ENCODE assay signal across 8 mouse cellular contexts in the genomic region with DNA sequence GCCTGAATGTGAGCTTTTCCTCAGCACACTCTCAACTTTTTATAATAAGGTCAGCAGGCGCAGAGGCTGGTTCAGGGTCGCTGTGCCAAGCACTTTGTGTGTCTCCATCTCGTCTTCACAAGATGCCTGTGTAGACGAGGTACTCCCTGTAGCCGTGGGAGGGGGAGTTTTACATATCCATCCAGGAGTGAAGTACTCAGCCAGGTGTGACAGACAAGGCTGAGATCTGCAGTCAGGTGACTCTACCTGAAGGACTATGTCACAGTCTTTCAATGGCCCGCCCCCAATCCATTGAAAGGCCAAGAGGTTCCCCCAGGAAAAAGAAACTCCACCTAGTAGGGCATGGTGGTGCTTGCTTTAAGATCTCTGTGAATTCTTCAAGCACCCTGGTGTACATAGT. TPM values are rescaled to one million over a fixed set of nuclear protein-coding genes. Genes with fewer than 3 reads are reported as not detected.
DNase-seq lines count a peak whose midpoint lies in the region; ATAC-seq lines count a peak whose summit lies in the region.

No protein-coding gene starts in this region.

- H3K4me3 ChIP-seq in heart, embryonic 10.5 days = peak overlapping the region; percentile 74
- no peak overlapping the region for H3K4me3 ChIP-seq in forebrain, embryonic 15.5 days
- peak overlapping the region; percentile 69 for H3K4me3 ChIP-seq in liver, embryonic 16.5 days (ENCODE audit: low read depth, low read length)

- H3K36me3 ChIP-seq in heart, embryonic 10.5 days = peaks cover 4% of the 10 kb centered on the region; the same call in 1 of the 2 replicates
- H3K36me3 ChIP-seq in forebrain, embryonic 15.5 days = no peaks in the 10 kb centered on the region
- H3K36me3 ChIP-seq in liver, embryonic 16.5 days (ENCODE audit: control insufficient read depth, insufficient read depth) = no peaks in the 10 kb centered on the region

- no peaks in the 10 kb centered on the region for H3K27me3 ChIP-seq in heart, embryonic 10.5 days (ENCODE audit: insufficient read depth, poor library complexity, severe bottlenecking)
- no peaks in the 10 kb centered on the region for H3K27me3 ChIP-seq in forebrain, embryonic 15.5 days
- no peaks in the 10 kb centered on the region for H3K27me3 ChIP-seq in liver, embryonic 16.5 days (ENCODE audit: control insufficient read depth, insufficient read depth, low read depth, low read length)

- 69% methylated on average over 6 of the region's 6 CpGs for WGBS in heart, embryonic 10.5 days
- 73% methylated on average over 6 of the region's 6 CpGs for WGBS in forebrain, embryonic 15.5 days
- WGBS in liver, embryonic 16.5 days (ENCODE audit: insufficient replicate concordance) = 60% methylated on average over 6 of the region's 6 CpGs

- intact Hi-C loops in heart, postnatal 25 days (cut with DNase I) = loop anchor here (5.0 kb wide), 3 partner anchors 39 to 504 kb away; no protein-coding TSS in a partner anchor

- no peak overlapping the region for H3K9ac ChIP-seq in forebrain, embryonic 15.5 days (replicated peaks)
- H3K9ac ChIP-seq in liver, embryonic 16.5 days (ENCODE audit: low read depth, low read length) = peak overlapping the region; percentile 63; the same call in 1 of the 2 replicates

- H3K27ac ChIP-seq in heart, embryonic 10.5 days = peak overlapping the region; percentile 91
- no peak overlapping the region for H3K27ac ChIP-seq in forebrain, embryonic 15.5 days (replicated peaks)
- H3K27ac ChIP-seq in liver, embryonic 16.5 days (ENCODE audit: low read length) = no peak overlapping the region

- H3K4me1 ChIP-seq in heart, embryonic 10.5 days = peaks cover 18% of the 10 kb centered on the region
- H3K4me1 ChIP-seq in forebrain, embryonic 15.5 days = peaks cover 11% of the 10 kb centered on the region
- peaks cover 10% of the 10 kb centered on the region for H3K4me1 ChIP-seq in liver, embryonic 16.5 days (ENCODE audit: control insufficient read depth, low read depth, low read length)

- no peaks in the 10 kb centered on the region for H3K9me3 ChIP-seq in heart, embryonic 10.5 days
- H3K9me3 ChIP-seq in forebrain, embryonic 15.5 days = no peaks in the 10 kb centered on the region
- H3K9me3 ChIP-seq in liver, embryonic 16.5 days (replicated peaks; ENCODE audit: control insufficient read depth, low read length) = no peaks in the 10 kb centered on the region

- H3K4me2 ChIP-seq in forebrain, embryonic 15.5 days (replicated peaks) = 0 out of 2 replicates have a peak overlapping the region, but pooled peaks have one; percentile 40
- H3K4me2 ChIP-seq in liver, embryonic 16.5 days (ENCODE audit: low read depth, low read length) = peak overlapping the region; percentile 72

- DNase-seq in heart, embryonic 10.5 days (ENCODE audit: low spot score) = no peak
- DNase-seq in heart, postnatal 25 days (ENCODE audit: low spot score) = no peak
- no peak for DNase-seq in Muller cell, postnatal 12 days (ENCODE audit: inconsistent ontology term)
- no peak for DNase-seq in left cerebral cortex, adult 18-20 months (ENCODE audit: low spot score in 2 of 2)
- DNase-seq in retina, postnatal 1 day = no peak

- ATAC-seq in CD4-positive, CD25-positive, alpha-beta regulatory T cell, adult 4 months = peak; percentile 16
- no peak for ATAC-seq in forebrain, embryonic 15.5 days (replicated peaks)
- ATAC-seq in liver, embryonic 16.5 days (ENCODE audit: low read depth) = no peak

RNA-seq across cellular contexts. Expression of gene Nenf, which starts 4.8 kb away (rescaled TPM):
- polyA plus RNA-seq in heart, embryonic 10.5 days (2016; fragmentation: Nextera tagmentation; extraction: Ambion mirVana) = 78.2 and 78.6 TPM in 2 replicates
- total RNA-seq in heart, postnatal 25 days (2021) = 100 to 1,000 TPM in 1 of 2 experiments, 10 to 100 TPM in 1; 98.8 to 102 TPM
- polyA plus RNA-seq in CD4-positive, CD25-positive, alpha-beta regulatory T cell, adult 4 months (2017; shearing (Covaris generic)) = 1 to 10 TPM in 1 of 2 experiments, not detected in 1; 1.5 TPM
- 100 and 106 TPM in 2 replicates for polyA plus RNA-seq in forebrain, embryonic 15.5 days (2015; fragmentation: Nextera tagmentation; extraction: Ambion mirVana)
- 22.0 and 25.5 TPM in 2 replicates for polyA plus RNA-seq in liver, embryonic 16.5 days (2015; fragmentation: Nextera tagmentation; extraction: Ambion mirVana)
- total RNA-seq in left cerebral cortex, adult 18-20 months (2021) = 10 to 100 TPM; 76.1 to 80.3 TPM

RNA-seq across cellular contexts. Expression of gene Tmem206, which starts 12.6 kb away (rescaled TPM):
- 17.0 and 18.8 TPM in 2 replicates for polyA plus RNA-seq in heart, embryonic 10.5 days (2016; fragmentation: Nextera tagmentation; extraction: Ambion mirVana)
- 1 to 10 TPM; 3.5 to 4.1 TPM for total RNA-seq in heart, postnatal 25 days (2021)
- 10 to 100 TPM; 24.4 to 29.2 TPM for polyA plus RNA-seq in CD4-positive, CD25-positive, alpha-beta regulatory T cell, adult 4 months (2017; shearing (Covaris generic))
- polyA plus RNA-seq in forebrain, embryonic 15.5 days (2015; fragmentation: Nextera tagmentation; extraction: Ambion mirVana) = 53.1 and 54.0 TPM in 2 replicates
- polyA plus RNA-seq in liver, embryonic 16.5 days (2015; fragmentation: Nextera tagmentation; extraction: Ambion mirVana) = 5.9 and 6.1 TPM in 2 replicates
- total RNA-seq in left cerebral cortex, adult 18-20 months (2021) = 10 to 100 TPM in 1 of 2 experiments, 1 to 10 TPM in 1; 8.2 to 10.4 TPM
